Mouse (Mus musculus): ENCODE results near the gene Nbea.

The Nbea gene

GRCm38 (mm10) chr3:55587972-55588946 lies 595.2 kb downstream of the Nbea start:
- Histone ChIP-seq H3K27me3 (ENCODE audit: control insufficient read depth, insufficient read depth, low read length, poor library complexity, severe bottlenecking) (no peaks in the 10 kb centered on the region), H3K36me3 (ENCODE audit: control insufficient read depth, insufficient read depth, low read length, poor library complexity, severe bottlenecking) (no peaks in the 10 kb centered on the region)
- no peak for DNase-seq (ENCODE audit: low read depth, low spot score)

- no peaks in the 10 kb centered on the region for H3K36me3 ChIP-seq (ENCODE audit: control insufficient read depth, insufficient read depth, low read length, poor library complexity, severe bottlenecking)
- DNase-seq (ENCODE audit: low read depth, low spot score), result no peak
- H3K27me3 ChIP-seq (ENCODE audit: control insufficient read depth, insufficient read depth, low read length, poor library complexity, severe bottlenecking), result no peaks in the 10 kb centered on the region
Measured at GRCm38 (mm10) chr3:55587434-55587971, 596.0 kb downstream of the Nbea start.
